Mouse (Mus musculus) CD4-positive, CD25-positive, alpha-beta regulatory T cell, adult 2 months (primary cell): ENCODE data around the gene 9230110F15Rik.
"Not testable (repeated sequence)": the region's sequence is repeated elsewhere in the genome, so short reads cannot be mapped to it uniquely, and the experiment has no call there.

Source experiments
- DNase-seq: peaks from one replicate; pipeline ENCODE4 v3.0.0-alpha.2; 2012; ENCODE audit warnings: low read depth, low spot score

9230110F15Rik gene

GRCm38 (mm10) chr9:35844050-35844449 lies at the start of gene 9230110F15Rik:
9230110F15Rik (minus strand) TSS chr9:35844150.
- DNase-seq: no peak

GRCm38 (mm10) chr9:35893112-35893511 lies 49.2 kb upstream of the 9230110F15Rik start:
- not testable (repeated sequence) for DNase-seq

GRCm38 (mm10) chr9:35817881-35818280 lies 26.1 kb downstream of the 9230110F15Rik start:
- not testable (repeated sequence) for DNase-seq

GRCm38 (mm10) chr9:35798146-35798545 lies 45.8 kb downstream of the 9230110F15Rik start:
- no peak for DNase-seq

GRCm38 (mm10) chr9:35790001-35790400 lies 53.9 kb downstream of the 9230110F15Rik start, which contains the start of the genes Gm27235 and D730048I06Rik:
Gm27235 (minus strand) TSS chr9:35790101.
D730048I06Rik (minus strand) TSS chr9:35790112.
- no peak for DNase-seq
